Mouse (Mus musculus) bone marrow, adult 2 months (tissue): ENCODE results near the gene Phf21b.

Experiments
- CTCF ChIP-seq: fragments of 200-500 bp; IDR thresholded peaks from 2 replicates; pipeline ENCODE4 v1.5.1; 2011; ENCODE audit warnings: low read length, control low read depth; ENCODE audit not compliant: control insufficient read depth, insufficient read depth
- POLR2A ChIP-seq: fragments of 200-500 bp; IDR thresholded peaks from 2 replicates; pipeline ENCODE4 v1.6.1; 2011; ENCODE audit warnings: low read depth, mild to moderate bottlenecking, control low read depth, low read length, borderline replicate concordance; ENCODE audit not compliant: control insufficient read depth

DNA sequence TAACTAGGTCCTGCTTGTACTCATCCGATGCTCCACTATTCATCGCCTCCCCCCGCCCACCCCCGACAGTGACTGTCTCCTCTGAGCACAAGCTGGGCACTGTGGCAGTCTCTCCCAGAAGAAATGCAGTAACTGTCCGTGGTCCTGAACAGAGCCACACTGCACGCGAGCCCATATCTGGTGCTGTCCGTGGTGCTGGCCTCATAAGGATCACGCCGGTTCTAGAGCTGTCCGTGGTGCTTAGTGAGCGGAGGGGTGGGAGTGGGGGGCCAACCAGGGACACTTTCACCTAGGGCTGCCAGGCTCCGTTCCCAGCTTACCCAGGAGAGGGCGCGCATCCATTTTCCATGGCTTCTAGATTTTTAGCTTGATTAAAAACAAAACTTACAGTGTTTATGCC is 26.4 kb downstream of the Phf21b start:
- peak; percentile 28; the same call in 1 of the 2 replicates for TF ChIP-seq CTCF
- TF ChIP-seq POLR2A: no peak
